Mouse (Mus musculus): ENCODE data around the gene Kcnh7. TPM values are rescaled to one million over a fixed set of nuclear protein-coding genes. Genes with fewer than 3 reads are reported as not detected.
A peak's percentile ranks its signal among the peaks of the same experiment; 100 is the strongest.
"Not testable (repeated sequence)": the region's sequence is repeated elsewhere in the genome, so short reads cannot be mapped to it uniquely, and the experiment has no call there.

The Kcnh7 gene
- total RNA-seq, 2 experiments from 2014 or later: not detected

- DNase-seq (ENCODE audit: low spot score in 2 of 2): no peak
Measured at GRCm38 (mm10) chr2:62725946-62726345, 458.1 kb downstream of the Kcnh7 start.

- no peak for DNase-seq (ENCODE audit: low spot score in 2 of 2)
Measured at GRCm38 (mm10) chr2:62718411-62718810, 465.7 kb downstream of the Kcnh7 start.

GRCm38 (mm10) chr2:62717270-62717669 is 466.8 kb downstream of the Kcnh7 start:
- no peak for DNase-seq (ENCODE audit: low spot score in 2 of 2)

GRCm38 (mm10) chr2:62715260-62715659 is 468.8 kb downstream of the Kcnh7 start:
- DNase-seq (ENCODE audit: low spot score in 2 of 2): no peak

- not testable (repeated sequence) for DNase-seq (ENCODE audit: low spot score in 2 of 2)
Measured at GRCm38 (mm10) chr2:62714362-62714761, 469.7 kb downstream of the Kcnh7 start.

- no peak for DNase-seq (ENCODE audit: low spot score in 2 of 2)
Measured at GRCm38 (mm10) chr2:62709633-62710032, 474.5 kb downstream of the Kcnh7 start.

GRCm38 (mm10) chr2:62706313-62706712 is 477.8 kb downstream of the Kcnh7 start:
- no peak for DNase-seq (ENCODE audit: low spot score in 2 of 2)

- no peak for DNase-seq (ENCODE audit: low spot score in 2 of 2)
Measured at GRCm38 (mm10) chr2:62685934-62686333, 498.2 kb downstream of the Kcnh7 start.

GRCm38 (mm10) chr2:62684989-62685595 is 499.0 kb downstream of the Kcnh7 start:
- no peak for DNase-seq (ENCODE audit: low spot score in 2 of 2)

- DNase-seq (ENCODE audit: low spot score in 2 of 2): no peak
Measured at GRCm38 (mm10) chr2:62681667-62682066, 502.4 kb downstream of the Kcnh7 start.

- no peak for DNase-seq (ENCODE audit: low spot score in 2 of 2)
Measured at GRCm38 (mm10) chr2:62672788-62673187, 511.3 kb downstream of the Kcnh7 start.

- no peak for DNase-seq (ENCODE audit: low spot score in 2 of 2)
Measured at GRCm38 (mm10) chr2:62670767-62671166, 513.3 kb downstream of the Kcnh7 start.

- no peak for DNase-seq (ENCODE audit: low spot score in 2 of 2)
Measured at GRCm38 (mm10) chr2:62670301-62670700, 513.8 kb downstream of the Kcnh7 start.

- DNase-seq (ENCODE audit: low spot score in 2 of 2): no peak
Measured at GRCm38 (mm10) chr2:62669848-62670247, 514.2 kb downstream of the Kcnh7 start.

GRCm38 (mm10) chr2:62665536-62665935 is 518.6 kb downstream of the Kcnh7 start:
- no peak for DNase-seq (ENCODE audit: low spot score in 2 of 2)

GRCm38 (mm10) chr2:62664839-62665238 is 519.2 kb downstream of the Kcnh7 start:
- DNase-seq (ENCODE audit: low spot score in 2 of 2): no peak

- peak; percentile 58 to 64 for DNase-seq (ENCODE audit: low spot score in 2 of 2)
Measured at GRCm38 (mm10) chr2:62664135-62664670, 519.9 kb downstream of the Kcnh7 start, which contains the start of gene Gca. Gene Gca, plus strand, starts transcription at chr2:62664285.

- no peak for DNase-seq (ENCODE audit: low spot score in 2 of 2)
Measured at GRCm38 (mm10) chr2:62662560-62662959, 521.5 kb downstream of the Kcnh7 start.

- DNase-seq (ENCODE audit: low spot score in 2 of 2): no peak
Measured at GRCm38 (mm10) chr2:62660565-62660964, 523.5 kb downstream of the Kcnh7 start.

GRCm38 (mm10) chr2:62656072-62656471 is 528.0 kb downstream of the Kcnh7 start:
- no peak for DNase-seq (ENCODE audit: low spot score in 2 of 2)

GRCm38 (mm10) chr2:62654519-62655338 is 529.4 kb downstream of the Kcnh7 start:
- peak; percentile 24 to 30 for DNase-seq (ENCODE audit: low spot score in 2 of 2)

GRCm38 (mm10) chr2:62652466-62652865 is 531.6 kb downstream of the Kcnh7 start:
- no peak for DNase-seq (ENCODE audit: low spot score in 2 of 2)
